Mouse (Mus musculus) stomach, embryonic 14.5 days (tissue): Measurements from ENCODE around the gene Cnga1. TPM values are rescaled to one million over a fixed set of nuclear protein-coding genes. Genes with fewer than 3 reads are reported as not detected.

Experiments used
- polyA plus RNA-seq: library from polyadenylated mRNA; unstranded; fragments of >200 nt; fragmentation: Nextera tagmentation; extraction: Ambion mirVana; gene quantifications from 2 replicates; pipeline ENCODE4 v1.2.1, GENCODE M21; 2014

Gene Cnga1
- polyA plus RNA-seq, 1 experiment from 2014 or later = not detected

Other genes with a start within 250 kb of the Cnga1 start
- gene Corin, start 139.8 kb downstream of the Cnga1 start, polyA plus RNA-seq = 1.4 and 2.3 TPM in 2 replicates
- 22.5 and 24.2 TPM in 2 replicates for gene Nfxl1, start 84.6 kb downstream of the Cnga1 start, polyA plus RNA-seq
- 0.25 TPM in 1 of 2 replicates, not detected in the other for gene Zar1, start 63.0 kb downstream of the Cnga1 start, polyA plus RNA-seq
- 0.21 and 0.29 TPM in 2 replicates for gene Gm5868, start 56.7 kb downstream of the Cnga1 start, polyA plus RNA-seq
- gene Nipal1, start 3.5 kb upstream of the Cnga1 start, polyA plus RNA-seq = 3.5 and 5.1 TPM in 2 replicates
- 0.29 and 0.32 TPM in 2 replicates for gene Txk, start 108.5 kb upstream of the Cnga1 start, polyA plus RNA-seq
- gene Tec, start 224.2 kb upstream of the Cnga1 start, polyA plus RNA-seq = 5.2 and 7.7 TPM in 2 replicates